ENCODE assay signal across 13 mouse cellular contexts in the genomic region with DNA sequence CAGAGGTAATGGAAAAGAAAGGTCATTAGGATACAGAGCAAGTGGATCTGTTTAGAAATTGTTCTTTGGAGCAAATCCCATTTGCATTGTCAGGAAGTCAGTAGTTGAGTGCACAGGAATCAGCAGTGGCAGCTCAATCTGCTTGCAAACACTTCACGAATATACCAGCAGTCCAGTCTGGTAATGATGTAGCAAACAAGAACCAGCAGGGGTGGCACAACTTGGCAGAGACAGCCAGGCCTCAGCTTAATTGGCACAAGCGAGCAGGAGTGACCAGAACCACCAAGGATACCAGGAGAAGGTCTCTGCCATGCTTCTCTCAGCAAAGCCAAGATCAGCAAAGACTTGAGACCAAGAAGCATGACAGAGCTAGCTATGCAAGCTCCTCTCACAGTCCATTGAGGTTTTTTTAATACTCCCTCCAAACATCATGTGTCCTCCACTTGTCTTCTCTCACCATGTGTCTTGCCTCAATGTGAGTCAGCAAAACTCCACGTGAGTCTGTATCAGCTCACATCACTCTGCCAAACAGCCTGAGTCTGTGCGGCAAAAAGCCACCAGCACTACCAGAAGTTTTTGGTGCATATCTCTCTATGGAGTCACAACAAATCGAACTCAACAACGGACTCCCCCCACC.
DNase-seq lines count a peak whose midpoint lies in the region; ATAC-seq and TF ChIP-seq lines count a peak whose summit lies in the region.
"Had no signal": no experiment of that assay in that cellular context is flagged by ENCODE, and none has a peak within 500 bp of the region (broad histone marks: within the 10 kb centered on the region; RNA-seq: fewer than 3 reads in every experiment).

No protein-coding gene starts in this region.

- no peaks in the 10 kb centered on the region for H3K9me3 ChIP-seq in G1E (replicated peaks)
- H3K9me3 ChIP-seq in kidney, embryonic 16.5 days (ENCODE audit: low read length) = no peaks in the 10 kb centered on the region
- H3K9me3 ChIP-seq: midbrain, embryonic 15.5 days had no signal

- peak overlapping the region; percentile 18; the same call in 1 of the 2 replicates for H3K27ac ChIP-seq in kidney, embryonic 16.5 days (ENCODE audit: low read length)
- H3K27ac ChIP-seq: liver, embryonic 14.5 days; midbrain, embryonic 15.5 days; stomach, postnatal 0 days had no signal

- POLR2A ChIA-PET in Patski (lab: Charles Lee) = no interaction called here

- in situ Hi-C loops in Patski (cut with MboI; ENCODE audit: low pct_unique_long_range_greater_than_20kb) = no loop called here

- no peak for DNase-seq in frontal cortex, postnatal 10 days (ENCODE audit: low spot score in 2 of 2)
- no peak for DNase-seq in G1E (ENCODE audit: low spot score)
- peak; percentile 37 for DNase-seq in Patski (ENCODE audit: low read depth, low spot score)
- no peak for DNase-seq in embryo, embryonic 10.5 days (ENCODE audit: low spot score)
- DNase-seq: lung, postnatal 14 days; spleen, adult 18-20 months had no signal

- 75% methylated on average over 6 of the region's 6 CpGs for WGBS in kidney, embryonic 16.5 days

- TF ChIP-seq CTCF in G1E (IDR thresholded peaks at IDR 0.05; ENCODE audit: low read depth, low read length) (no peak), Patski (IDR thresholded peaks at IDR 0.05) (peak; percentile 7)

- H3K36me3 ChIP-seq in G1E (replicated peaks) = no peaks in the 10 kb centered on the region
- no peaks in the 10 kb centered on the region for H3K36me3 ChIP-seq in kidney, embryonic 16.5 days (ENCODE audit: insufficient read depth, low read length)
- H3K36me3 ChIP-seq: midbrain, embryonic 15.5 days had no signal

- CTCF ChIA-PET in Patski (lab: Charles Lee) = interaction anchor here (1.0 kb wide), 1 partner anchor 84 kb away, joined by 4 read pairs; no protein-coding TSS in a partner anchor

- no peak overlapping the region for H3K4me3 ChIP-seq in G1E (ENCODE audit: low read depth, low read length)
- no peak overlapping the region for H3K4me3 ChIP-seq in kidney, embryonic 16.5 days (ENCODE audit: low read length)
- H3K4me3 ChIP-seq: erythroblast, embryonic 14.5 days; midbrain, embryonic 15.5 days had no signal

- no peak overlapping the region for H3K4me2 ChIP-seq in kidney, embryonic 16.5 days (replicated peaks; ENCODE audit: low read depth, low read length)
- H3K4me2 ChIP-seq: midbrain, embryonic 15.5 days had no signal

- H3K27me3 ChIP-seq in G1E (ENCODE audit: insufficient read depth, low read length) = no peaks in the 10 kb centered on the region
- no peaks in the 10 kb centered on the region for H3K27me3 ChIP-seq in Patski
- H3K27me3 ChIP-seq in kidney, embryonic 16.5 days (ENCODE audit: insufficient read depth, low read length) = no peaks in the 10 kb centered on the region
- H3K27me3 ChIP-seq: midbrain, embryonic 15.5 days had no signal

- ATAC-seq in frontal cortex, adult (ENCODE audit: low TSS enrichment) = peak; percentile 80
- peak; percentile 69 for ATAC-seq in G1E (ENCODE audit: extremely low read depth, insufficient number of reproducible peaks, low FRiP score, poor library complexity, severe bottlenecking)
- ATAC-seq in Patski = peak; percentile 87
- no peak for ATAC-seq in kidney, embryonic 16.5 days (ENCODE audit: low FRiP score, low TSS enrichment)
- ATAC-seq in CD4-positive, CD25-positive, alpha-beta regulatory T cell, adult 4 months = no peak
- ATAC-seq: midbrain, embryonic 15.5 days had no signal

- H3K9ac ChIP-seq in kidney, embryonic 16.5 days (replicated peaks; ENCODE audit: low read length) = no peak overlapping the region
- H3K9ac ChIP-seq: liver, embryonic 14.5 days; midbrain, embryonic 15.5 days had no signal

- no peaks in the 10 kb centered on the region for H3K4me1 ChIP-seq in G1E (ENCODE audit: insufficient read depth, low read depth, low read length)
- H3K4me1 ChIP-seq in kidney, embryonic 16.5 days (ENCODE audit: insufficient read depth, low read length) = no peaks in the 10 kb centered on the region
- H3K4me1 ChIP-seq: midbrain, embryonic 15.5 days had no signal

Comparison
In these comparisons a context has a peak if more than half of its experiments do, and no peak if none do; other contexts are left out.
1. ATAC-seq: peak in frontal cortex, adult (single experiment), G1E (single experiment) and Patski (single experiment); none in kidney, embryonic 16.5 days (single experiment) and CD4-positive, CD25-positive, alpha-beta regulatory T cell, adult 4 months (single experiment).